Mouse (Mus musculus): ENCODE measurements around the gene Wnk2. TPM values are rescaled to one million over a fixed set of nuclear protein-coding genes. Genes with fewer than 3 reads are reported as not detected.

Gene Wnk2
- polyA plus RNA-seq, 1 experiment from 2014 or later = 0.36 TPM

DNA sequence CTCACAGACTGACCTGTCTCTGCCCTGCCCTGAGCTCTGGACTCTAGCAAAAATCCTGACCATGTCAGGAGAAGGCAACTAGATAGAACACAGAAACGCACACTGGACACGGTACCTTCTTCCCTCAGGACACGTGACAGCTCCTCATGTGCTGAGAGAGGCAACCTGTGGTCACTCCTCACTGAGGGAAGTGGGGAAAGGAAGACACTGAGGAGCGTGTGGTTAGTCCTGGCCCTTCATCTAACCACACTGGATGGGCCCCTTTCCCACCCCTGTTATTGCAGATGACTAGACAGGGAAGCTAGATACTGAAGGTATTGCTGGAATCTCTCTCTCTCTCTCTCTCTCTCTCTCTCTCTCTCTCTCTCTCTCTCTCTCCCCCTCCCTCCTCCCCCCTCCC lies 14.9 kb upstream of the Wnk2 start:
- H3K36me3 ChIP-seq (ENCODE audit: insufficient read depth, low read length) = no peaks in the 10 kb centered on the region
- no peaks in the 10 kb centered on the region for H3K27me3 ChIP-seq (replicated peaks; ENCODE audit: insufficient read depth, low read length)
- H3K4me1 ChIP-seq (ENCODE audit: insufficient read depth, low read depth, low read length) = no peaks in the 10 kb centered on the region
- DNase-seq (ENCODE audit: low spot score) (no peak), ATAC-seq (no peak)
- H3K4me2 ChIP-seq (replicated peaks; ENCODE audit: low read depth, low read length) = no peak overlapping the region
- no peaks in the 10 kb centered on the region for H3K9me3 ChIP-seq (ENCODE audit: low read length)
- H3K4me3 ChIP-seq (ENCODE audit: low read depth, low read length) = no peak overlapping the region
- 64% methylated on average over 4 of the region's 4 CpGs for WGBS
- TF ChIP-seq CTCF (IDR thresholded peaks at IDR 0.05) (no peak), EP300 (IDR thresholded peaks at IDR 0.05) (no peak)
- no peak overlapping the region for H3K9ac ChIP-seq (replicated peaks; ENCODE audit: low read depth)
- H3K27ac ChIP-seq (ENCODE audit: low read length) = no peak overlapping the region

- WGBS = 47% methylated on average over 2 of the region's 2 CpGs
- TF ChIP-seq EP300 (IDR thresholded peaks at IDR 0.05) (no peak), CTCF (IDR thresholded peaks at IDR 0.05) (no peak)
Measured at GRCm38 (mm10) chr13:49161236-49161635, 13.4 kb upstream of the Wnk2 start.

DNA sequence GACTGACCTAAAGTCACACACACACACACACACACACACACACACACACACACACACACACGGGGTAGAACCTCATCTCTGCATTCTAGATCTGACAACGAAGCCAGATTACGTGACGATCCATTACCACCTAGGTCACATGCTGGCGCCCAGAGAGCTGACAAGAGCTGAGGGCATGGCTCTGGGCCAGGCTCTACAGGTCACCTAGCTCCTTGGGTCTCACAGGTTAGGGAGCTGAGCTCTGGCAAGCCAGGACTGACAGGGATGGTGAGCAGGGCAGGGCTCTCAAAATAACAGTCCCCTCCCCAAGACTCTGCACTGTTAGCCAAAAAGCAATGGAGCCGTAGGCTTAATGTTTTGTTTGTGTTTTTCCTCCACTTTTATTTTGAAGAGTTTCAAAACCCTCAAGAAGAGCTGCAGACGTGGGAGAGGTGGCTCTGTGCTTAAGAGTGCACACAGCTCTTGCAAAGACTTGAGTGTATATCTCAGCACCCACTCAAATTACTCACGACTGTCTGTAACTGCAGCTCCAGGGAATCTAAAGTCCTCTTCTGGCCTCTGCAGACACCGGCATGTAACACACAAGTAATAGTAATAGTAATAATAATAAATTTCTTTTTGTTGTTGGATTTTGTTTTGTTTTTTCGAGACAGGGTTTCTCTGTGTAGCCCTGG lies 10.4 kb upstream of the Wnk2 start:
- Histone ChIP-seq H3K9me3 (ENCODE audit: low read length) (no peaks in the 10 kb centered on the region), H3K9ac (replicated peaks; ENCODE audit: low read depth) (no peak overlapping the region), H3K4me3 (ENCODE audit: low read depth, low read length) (no peak overlapping the region), H3K36me3 (ENCODE audit: insufficient read depth, low read length) (no peaks in the 10 kb centered on the region), H3K27ac (ENCODE audit: low read length) (no peak overlapping the region), H3K4me2 (replicated peaks; ENCODE audit: low read depth, low read length) (no peak overlapping the region), H3K4me1 (ENCODE audit: insufficient read depth, low read depth, low read length) (no peaks in the 10 kb centered on the region), H3K27me3 (replicated peaks; ENCODE audit: insufficient read depth, low read length) (no peaks in the 10 kb centered on the region)
- TF ChIP-seq EP300 (IDR thresholded peaks at IDR 0.05) (no peak), CTCF (IDR thresholded peaks at IDR 0.05) (no peak)
- ATAC-seq = peak; percentile 68
- peak; percentile 26 for DNase-seq (ENCODE audit: low spot score)
- WGBS = 59% methylated on average over 10 of the region's 10 CpGs

More at GRCm38 (mm10) chr13:49161236-49161635, 13.4 kb upstream of the Wnk2 start:
- H3K9me3 ChIP-seq (ENCODE audit: low read length) = no peaks in the 10 kb centered on the region
- no peak for DNase-seq (ENCODE audit: low spot score)
- H3K4me3 ChIP-seq (ENCODE audit: low read depth, low read length) = no peak overlapping the region
- H3K4me2 ChIP-seq (replicated peaks; ENCODE audit: low read depth, low read length) = no peak overlapping the region
- H3K4me1 ChIP-seq (ENCODE audit: insufficient read depth, low read depth, low read length) = no peaks in the 10 kb centered on the region
- H3K27me3 ChIP-seq (replicated peaks; ENCODE audit: insufficient read depth, low read length) = no peaks in the 10 kb centered on the region
- H3K27ac ChIP-seq (ENCODE audit: low read length) = no peak overlapping the region
- H3K9ac ChIP-seq (replicated peaks; ENCODE audit: low read depth) = no peak overlapping the region
- no peaks in the 10 kb centered on the region for H3K36me3 ChIP-seq (ENCODE audit: insufficient read depth, low read length)
- no peak for ATAC-seq

- Histone ChIP-seq H3K27me3 (replicated peaks; ENCODE audit: insufficient read depth, low read length) (no peaks in the 10 kb centered on the region), H3K4me3 (ENCODE audit: low read depth, low read length) (no peak overlapping the region), H3K9me3 (ENCODE audit: low read length) (no peaks in the 10 kb centered on the region), H3K9ac (replicated peaks; ENCODE audit: low read depth) (no peak overlapping the region), H3K36me3 (ENCODE audit: insufficient read depth, low read length) (no peaks in the 10 kb centered on the region), H3K4me2 (replicated peaks; ENCODE audit: low read depth, low read length) (no peak overlapping the region), H3K4me1 (ENCODE audit: insufficient read depth, low read depth, low read length) (no peaks in the 10 kb centered on the region), H3K27ac (ENCODE audit: low read length) (no peak overlapping the region)
- peak; percentile 42 for TF ChIP-seq CTCF (IDR thresholded peaks at IDR 0.05)
- no peak for TF ChIP-seq EP300 (IDR thresholded peaks at IDR 0.05)
- 74% methylated on average over 4 of the region's 4 CpGs for WGBS
- ATAC-seq = no peak
- no peak for DNase-seq (ENCODE audit: low spot score)
Measured at GRCm38 (mm10) chr13:49156645-49157044, 8.8 kb upstream of the Wnk2 start.

- Histone ChIP-seq H3K36me3 (ENCODE audit: insufficient read depth, low read length) (no peaks in the 10 kb centered on the region), H3K27me3 (replicated peaks; ENCODE audit: insufficient read depth, low read length) (no peaks in the 10 kb centered on the region), H3K4me3 (ENCODE audit: low read depth, low read length) (no peak overlapping the region), H3K4me2 (replicated peaks; ENCODE audit: low read depth, low read length) (no peak overlapping the region), H3K27ac (ENCODE audit: low read length) (no peak overlapping the region), H3K9ac (replicated peaks; ENCODE audit: low read depth) (no peak overlapping the region), H3K9me3 (ENCODE audit: low read length) (no peaks in the 10 kb centered on the region), H3K4me1 (ENCODE audit: insufficient read depth, low read depth, low read length) (no peaks in the 10 kb centered on the region)
- DNase-seq (ENCODE audit: low spot score) (no peak), ATAC-seq (no peak)
- TF ChIP-seq EP300 (IDR thresholded peaks at IDR 0.05) (no peak), CTCF (IDR thresholded peaks at IDR 0.05) (no peak)
- 45% methylated on average over 7 of the region's 7 CpGs for WGBS
Measured at GRCm38 (mm10) chr13:49154621-49155020, 6.8 kb upstream of the Wnk2 start.

DNA sequence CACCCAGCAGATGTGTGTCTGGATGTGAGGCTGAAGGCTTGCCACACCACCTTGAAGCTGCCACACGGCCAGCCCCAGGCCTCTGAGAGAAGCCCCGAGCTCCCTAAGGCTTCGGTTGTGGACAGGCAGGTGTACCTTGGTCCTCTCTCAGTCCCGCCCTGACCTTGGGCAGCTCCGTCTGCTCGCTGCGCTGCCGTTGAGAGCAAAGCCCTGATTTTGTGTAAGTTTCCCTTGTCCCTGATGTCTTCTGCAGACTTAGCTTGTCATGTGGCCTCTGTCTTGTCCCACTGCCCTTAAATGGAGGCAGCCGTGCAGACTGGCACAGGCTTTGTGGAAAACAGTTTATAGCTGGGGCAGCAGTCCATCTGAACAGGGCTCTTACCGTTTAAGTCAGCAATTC lies 6.2 kb upstream of the Wnk2 start:
- Histone ChIP-seq H3K9me3 (ENCODE audit: low read length) (no peaks in the 10 kb centered on the region), H3K4me3 (ENCODE audit: low read depth, low read length) (no peak overlapping the region), H3K4me2 (replicated peaks; ENCODE audit: low read depth, low read length) (no peak overlapping the region), H3K27me3 (replicated peaks; ENCODE audit: insufficient read depth, low read length) (0 out of 2 replicates have a peak, but pooled peaks cover 3% of the 10 kb centered on the region), H3K9ac (replicated peaks; ENCODE audit: low read depth) (no peak overlapping the region), H3K27ac (ENCODE audit: low read length) (no peak overlapping the region), H3K4me1 (ENCODE audit: insufficient read depth, low read depth, low read length) (no peaks in the 10 kb centered on the region), H3K36me3 (ENCODE audit: insufficient read depth, low read length) (no peaks in the 10 kb centered on the region)
- WGBS = 70% methylated on average over 10 of the region's 10 CpGs
- TF ChIP-seq CTCF (IDR thresholded peaks at IDR 0.05) (no peak), EP300 (IDR thresholded peaks at IDR 0.05) (no peak)
- DNase-seq (ENCODE audit: low spot score) (no peak), ATAC-seq (no peak)

Measured in lung, postnatal 0 days (tissue).